ENCODE assay signal across 8 mouse cellular contexts in genomic region chr9:49975938-49976671, GRCm38 (mm10).
DNase-seq lines count a peak whose midpoint lies in the region; ATAC-seq lines count a peak whose summit lies in the region.

No protein-coding gene starts in this region.

- H3K9me3 ChIP-seq in midbrain, embryonic 13.5 days, result no peaks in the 10 kb centered on the region
- H3K9me3 ChIP-seq in midbrain, embryonic 10.5 days (replicated peaks), result no peaks in the 10 kb centered on the region
- H3K9me3 ChIP-seq in lung, embryonic 15.5 days, result no peaks in the 10 kb centered on the region
- no peaks in the 10 kb centered on the region for H3K9me3 ChIP-seq in stomach, embryonic 16.5 days (replicated peaks; ENCODE audit: control insufficient read depth, low read length)

- no peaks in the 10 kb centered on the region for H3K36me3 ChIP-seq in midbrain, embryonic 13.5 days
- no peaks in the 10 kb centered on the region for H3K36me3 ChIP-seq in midbrain, embryonic 10.5 days
- no peaks in the 10 kb centered on the region for H3K36me3 ChIP-seq in lung, embryonic 15.5 days
- no peaks in the 10 kb centered on the region for H3K36me3 ChIP-seq in stomach, embryonic 16.5 days (ENCODE audit: control insufficient read depth, insufficient read depth, low read length)

- no peak overlapping the region for H3K4me3 ChIP-seq in midbrain, embryonic 13.5 days (replicated peaks)
- H3K4me3 ChIP-seq in midbrain, embryonic 10.5 days, result no peak overlapping the region
- no peak overlapping the region for H3K4me3 ChIP-seq in lung, embryonic 15.5 days
- H3K4me3 ChIP-seq in stomach, embryonic 16.5 days (replicated peaks; ENCODE audit: low read length), result no peak overlapping the region

- H3K9ac ChIP-seq in midbrain, embryonic 13.5 days (replicated peaks), result no peak overlapping the region
- no peak overlapping the region for H3K9ac ChIP-seq in lung, embryonic 15.5 days
- H3K9ac ChIP-seq in stomach, embryonic 16.5 days (ENCODE audit: low read length), result peak overlapping the region; percentile 12; the same call in 1 of the 2 replicates

- no peak for DNase-seq in midbrain, embryonic 10.5 days (ENCODE audit: low spot score)
- DNase-seq in heart, postnatal 10 days, result peak; percentile 80 to 83
- peak; percentile 80 to 84 for DNase-seq in kidney, postnatal 4 days
- DNase-seq in B cell, adult 2 months, result no peak

- H3K4me2 ChIP-seq in midbrain, embryonic 13.5 days (replicated peaks), result no peak overlapping the region
- peak overlapping the region; percentile 24; the same call in 1 of the 2 replicates for H3K4me2 ChIP-seq in lung, embryonic 15.5 days
- peak overlapping the region; percentile 13 for H3K4me2 ChIP-seq in stomach, embryonic 16.5 days (ENCODE audit: low read depth, low read length)

- peaks cover 13% of the 10 kb centered on the region for H3K4me1 ChIP-seq in midbrain, embryonic 13.5 days (replicated peaks)
- H3K4me1 ChIP-seq in midbrain, embryonic 10.5 days, result peaks cover 7% of the 10 kb centered on the region
- H3K4me1 ChIP-seq in lung, embryonic 15.5 days, result peaks cover 39% of the 10 kb centered on the region
- peaks cover 18% of the 10 kb centered on the region for H3K4me1 ChIP-seq in stomach, embryonic 16.5 days (ENCODE audit: control insufficient read depth, insufficient read depth, low read length)

- no peak overlapping the region for H3K27ac ChIP-seq in midbrain, embryonic 13.5 days
- H3K27ac ChIP-seq in midbrain, embryonic 10.5 days (replicated peaks), result no peak overlapping the region
- peak overlapping the region; percentile 75 for H3K27ac ChIP-seq in lung, embryonic 15.5 days
- peak overlapping the region; percentile 59 for H3K27ac ChIP-seq in stomach, embryonic 16.5 days (ENCODE audit: low read length)

- H3K27me3 ChIP-seq in midbrain, embryonic 13.5 days, result no peaks in the 10 kb centered on the region
- no peaks in the 10 kb centered on the region for H3K27me3 ChIP-seq in midbrain, embryonic 10.5 days (ENCODE audit: low read depth, poor library complexity, severe bottlenecking)
- H3K27me3 ChIP-seq in lung, embryonic 15.5 days, result no peaks in the 10 kb centered on the region
- H3K27me3 ChIP-seq in stomach, embryonic 16.5 days (ENCODE audit: control insufficient read depth, insufficient read depth, low read length), result no peaks in the 10 kb centered on the region

- WGBS in midbrain, embryonic 13.5 days, result 62% methylated on average over 11 of the region's 11 CpGs
- 79% methylated on average over 11 of the region's 11 CpGs for WGBS in midbrain, embryonic 10.5 days
- 25% methylated on average over 11 of the region's 11 CpGs for whole genome bisulfite sequencing in lung, embryonic 15.5 days
- WGBS in stomach, embryonic 16.5 days, result 26% methylated on average over 11 of the region's 11 CpGs

- intact Hi-C loops in heart, postnatal 10 days (cut with DNase I), result no loop called here

- peak; percentile 65 for ATAC-seq in midbrain, embryonic 13.5 days
- ATAC-seq in frontal cortex, adult (ENCODE audit: low TSS enrichment), result peak; percentile 87
- peak; percentile 83 for ATAC-seq in lung, embryonic 15.5 days (ENCODE audit: borderline replicate concordance, extremely low read depth, low FRiP score, low TSS enrichment)
- peak; percentile 62 for ATAC-seq in stomach, embryonic 16.5 days (ENCODE audit: insufficient read depth, low FRiP score)

Comparison
In these comparisons a context has a peak if more than half of its experiments do, and no peak if none do; other contexts are left out.
1. H3K27ac ChIP-seq: peak in lung, embryonic 15.5 days (single experiment) and stomach, embryonic 16.5 days (single experiment); none in midbrain, embryonic 13.5 days (single experiment) and midbrain, embryonic 10.5 days (single experiment).
2. DNase-seq: peak in heart, postnatal 10 days (2 of 2) and kidney, postnatal 4 days (2 of 2); none in midbrain, embryonic 10.5 days (single experiment) and B cell, adult 2 months (0 of 2).
3. Peak in every context shown above with its lines, with median percentiles within 50 percentile points of each other: ATAC-seq.